Mouse (Mus musculus): ENCODE results near the gene Spocd1. TPM values are rescaled to one million over a fixed set of nuclear protein-coding genes. Genes with fewer than 3 reads are reported as not detected.

Gene Spocd1
- polyA plus RNA-seq, 2 experiments: 0.15 TPM; not detected in 1

DNA sequence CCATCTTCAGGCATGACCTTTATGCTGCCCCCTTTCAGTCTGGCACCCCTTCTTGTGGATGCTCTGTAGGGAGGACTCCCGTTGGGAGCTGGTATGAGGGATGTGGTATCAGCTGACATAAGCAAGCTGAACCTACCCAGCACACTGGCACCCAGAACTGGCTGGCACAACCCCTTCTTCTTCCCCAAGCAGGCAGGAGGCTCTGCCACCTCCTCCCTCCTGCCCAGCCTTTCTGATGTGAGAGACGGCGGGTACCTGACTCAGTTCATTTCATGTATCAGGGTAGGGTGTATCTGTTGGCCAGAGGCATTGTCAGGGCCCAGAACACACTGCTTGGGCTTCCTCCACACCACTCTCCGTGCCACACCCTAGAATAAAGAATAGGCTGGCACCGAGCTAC is 65.7 kb downstream of the Spocd1 start:
- ATAC-seq (ENCODE audit: low FRiP score, low read depth): no peak
- no peak overlapping the region for H3K9ac ChIP-seq (ENCODE audit: low read depth, low read length, severe bottlenecking)
- H3K4me1 ChIP-seq (ENCODE audit: control insufficient read depth, insufficient read depth, low read length): 0 out of 2 replicates have a peak, but pooled peaks cover 3% of the 10 kb centered on the region
- no peak for TF ChIP-seq POLR2A (IDR thresholded peaks at IDR 0.05; ENCODE audit: borderline replicate concordance, extremely low read depth, insufficient read depth, insufficient read length)
- no peaks in the 10 kb centered on the region for H3K27me3 ChIP-seq (ENCODE audit: control insufficient read depth, insufficient read depth, low read length)
- WGBS: 95% methylated on average over 5 of the region's 5 CpGs
- H3K27ac ChIP-seq (replicated peaks; ENCODE audit: low read depth, low read length): no peak overlapping the region
- H3K4me3 ChIP-seq (replicated peaks; ENCODE audit: low read length): no peak overlapping the region
- H3K36me3 ChIP-seq (ENCODE audit: control insufficient read depth, insufficient read depth, low read length): peaks cover 14% of the 10 kb centered on the region; the same call in 1 of the 2 replicates
- DNase-seq (ENCODE audit: low spot score): no peak
- H3K4me2 ChIP-seq (replicated peaks; ENCODE audit: low read depth, low read length, severe bottlenecking): no peak overlapping the region
- no peaks in the 10 kb centered on the region for H3K9me3 ChIP-seq (ENCODE audit: control insufficient read depth, low read length)

DNA sequence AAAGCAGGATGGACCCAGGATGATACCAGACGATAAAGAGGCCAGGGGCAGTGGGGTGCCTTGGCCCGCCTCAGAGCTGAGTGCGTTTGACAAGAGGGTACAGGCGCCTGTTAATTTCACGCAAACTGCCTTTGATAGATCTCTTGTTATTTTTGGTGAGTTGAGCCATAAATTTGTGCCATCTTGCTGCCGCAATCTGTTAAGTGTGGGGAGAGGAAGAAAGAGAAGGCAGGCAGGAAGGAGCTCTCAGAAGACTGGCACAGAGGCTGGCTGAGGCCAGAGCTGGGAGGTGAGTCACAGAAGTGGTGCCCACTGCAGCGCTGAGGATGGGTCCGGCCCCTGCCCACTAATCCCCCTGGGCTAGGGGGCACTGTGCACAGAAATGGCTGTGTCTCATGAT is 66.2 kb downstream of the Spocd1 start:
- Histone ChIP-seq H3K27ac (replicated peaks; ENCODE audit: low read depth, low read length) (no peak overlapping the region), H3K36me3 (ENCODE audit: control insufficient read depth, insufficient read depth, low read length) (peaks cover 14% of the 10 kb centered on the region; the same call in 1 of the 2 replicates), H3K4me2 (replicated peaks; ENCODE audit: low read depth, low read length, severe bottlenecking) (no peak overlapping the region), H3K9ac (ENCODE audit: low read depth, low read length, severe bottlenecking) (no peak overlapping the region), H3K27me3 (ENCODE audit: control insufficient read depth, insufficient read depth, low read length) (no peaks in the 10 kb centered on the region), H3K4me3 (replicated peaks; ENCODE audit: low read length) (no peak overlapping the region), H3K9me3 (ENCODE audit: control insufficient read depth, low read length) (no peaks in the 10 kb centered on the region), H3K4me1 (ENCODE audit: control insufficient read depth, insufficient read depth, low read length) (no peaks in the 10 kb centered on the region)
- no peak for TF ChIP-seq POLR2A (IDR thresholded peaks at IDR 0.05; ENCODE audit: borderline replicate concordance, extremely low read depth, insufficient read depth, insufficient read length)
- DNase-seq (ENCODE audit: low spot score) (no peak), ATAC-seq (ENCODE audit: low FRiP score, low read depth) (no peak)
- WGBS: 84% methylated on average over 6 of the region's 8 CpGs

DNA sequence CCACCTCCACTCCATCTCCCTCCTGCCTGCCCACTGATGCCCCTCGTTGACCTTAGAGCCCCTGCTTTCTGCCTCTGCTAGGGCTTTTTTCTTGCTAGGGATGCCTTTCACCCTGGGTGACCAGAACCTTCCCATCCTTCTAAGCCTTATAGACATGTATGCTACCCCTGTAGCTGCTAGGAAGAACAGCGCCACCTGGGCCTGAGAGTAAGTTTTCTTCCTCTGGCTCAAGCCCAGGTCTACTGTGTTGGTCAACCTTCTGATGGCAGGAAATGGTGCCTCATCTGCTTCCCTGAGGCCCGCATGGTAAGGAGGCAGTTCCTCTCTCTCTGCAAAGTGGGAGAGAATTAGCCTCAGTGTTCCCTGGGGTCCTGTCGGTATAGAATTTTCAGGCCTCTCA is 67.0 kb downstream of the Spocd1 start:
- Histone ChIP-seq H3K36me3 (ENCODE audit: control insufficient read depth, insufficient read depth, low read length) (peaks cover 14% of the 10 kb centered on the region; the same call in 1 of the 2 replicates), H3K4me2 (replicated peaks; ENCODE audit: low read depth, low read length, severe bottlenecking) (no peak overlapping the region), H3K9me3 (ENCODE audit: control insufficient read depth, low read length) (no peaks in the 10 kb centered on the region), H3K4me1 (ENCODE audit: control insufficient read depth, insufficient read depth, low read length) (0 out of 2 replicates have a peak, but pooled peaks cover 3% of the 10 kb centered on the region), H3K4me3 (replicated peaks; ENCODE audit: low read length) (no peak overlapping the region), H3K27ac (replicated peaks; ENCODE audit: low read depth, low read length) (no peak overlapping the region), H3K27me3 (ENCODE audit: control insufficient read depth, insufficient read depth, low read length) (no peaks in the 10 kb centered on the region), H3K9ac (ENCODE audit: low read depth, low read length, severe bottlenecking) (no peak overlapping the region)
- 87% methylated on average over 4 of the region's 4 CpGs for WGBS
- DNase-seq (ENCODE audit: low spot score): no peak
- no peak for TF ChIP-seq POLR2A (IDR thresholded peaks at IDR 0.05; ENCODE audit: borderline replicate concordance, extremely low read depth, insufficient read depth, insufficient read length)
- ATAC-seq (ENCODE audit: low FRiP score, low read depth): no peak

DNA sequence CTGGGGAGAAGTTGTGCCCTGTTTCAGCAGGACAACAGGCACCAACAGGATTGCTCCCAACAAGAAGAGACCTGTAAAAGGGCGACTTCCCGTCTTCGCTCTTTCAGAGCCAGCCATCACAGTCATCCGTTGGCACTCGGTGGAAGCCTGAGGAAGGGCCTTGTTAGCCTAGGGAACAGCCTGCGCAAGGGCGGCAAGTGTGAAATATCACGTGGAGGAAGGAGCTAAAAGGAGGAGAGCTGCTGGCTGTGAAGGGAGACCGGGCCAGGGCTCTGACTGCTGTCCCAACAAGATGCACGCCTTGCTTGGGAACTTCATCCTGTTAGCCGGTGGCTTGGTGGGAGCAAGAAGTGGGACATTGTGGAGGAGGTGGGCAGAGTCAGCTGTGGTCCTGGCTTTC is 69.1 kb downstream of the Spocd1 start:
- 46% methylated on average over 11 of the region's 11 CpGs for WGBS
- Histone ChIP-seq H3K27me3 (ENCODE audit: control insufficient read depth, insufficient read depth, low read length) (no peaks in the 10 kb centered on the region), H3K4me2 (replicated peaks; ENCODE audit: low read depth, low read length, severe bottlenecking) (no peak overlapping the region), H3K4me1 (ENCODE audit: control insufficient read depth, insufficient read depth, low read length) (peaks cover 14% of the 10 kb centered on the region), H3K9ac (ENCODE audit: low read depth, low read length, severe bottlenecking) (no peak overlapping the region), H3K9me3 (ENCODE audit: control insufficient read depth, low read length) (no peaks in the 10 kb centered on the region), H3K4me3 (replicated peaks; ENCODE audit: low read length) (no peak overlapping the region), H3K36me3 (ENCODE audit: control insufficient read depth, insufficient read depth, low read length) (peaks cover 2% of the 10 kb centered on the region; the same call in 1 of the 2 replicates), H3K27ac (replicated peaks; ENCODE audit: low read depth, low read length) (no peak overlapping the region)
- DNase-seq (ENCODE audit: low spot score) (no peak), ATAC-seq (ENCODE audit: low FRiP score, low read depth) (no peak)
- no peak for TF ChIP-seq POLR2A (IDR thresholded peaks at IDR 0.05; ENCODE audit: borderline replicate concordance, extremely low read depth, insufficient read depth, insufficient read length)

DNA sequence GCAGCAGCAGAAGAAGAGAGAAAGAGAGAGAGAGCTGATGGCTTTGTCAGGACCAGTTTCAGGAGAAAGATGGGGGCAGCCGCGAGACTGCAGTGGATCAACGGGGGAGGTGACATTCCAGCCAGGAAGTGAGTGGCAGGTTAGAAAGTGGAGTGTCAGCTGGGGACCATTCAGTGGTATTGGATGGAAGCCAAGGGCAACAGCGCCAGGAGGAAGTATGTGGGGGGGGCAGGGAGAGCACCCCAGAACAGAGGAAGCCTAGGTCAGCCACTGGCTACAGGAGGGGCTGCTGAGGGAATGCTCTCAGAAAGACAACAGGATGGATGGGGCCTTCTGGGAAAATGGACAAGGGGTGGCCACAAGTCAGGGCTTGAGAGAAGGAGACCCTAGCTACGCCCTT is 72.7 kb downstream of the Spocd1 start:
- Histone ChIP-seq H3K4me3 (replicated peaks; ENCODE audit: low read length) (no peak overlapping the region), H3K4me2 (replicated peaks; ENCODE audit: low read depth, low read length, severe bottlenecking) (no peak overlapping the region), H3K4me1 (ENCODE audit: control insufficient read depth, insufficient read depth, low read length) (peaks cover 17% of the 10 kb centered on the region), H3K27me3 (ENCODE audit: control insufficient read depth, insufficient read depth, low read length) (no peaks in the 10 kb centered on the region; the same call in 1 of the 2 replicates), H3K9me3 (ENCODE audit: control insufficient read depth, low read length) (no peaks in the 10 kb centered on the region), H3K27ac (replicated peaks; ENCODE audit: low read depth, low read length) (no peak overlapping the region), H3K36me3 (ENCODE audit: control insufficient read depth, insufficient read depth, low read length) (no peaks in the 10 kb centered on the region), H3K9ac (ENCODE audit: low read depth, low read length, severe bottlenecking) (no peak overlapping the region)
- no peak for TF ChIP-seq POLR2A (IDR thresholded peaks at IDR 0.05; ENCODE audit: borderline replicate concordance, extremely low read depth, insufficient read depth, insufficient read length)
- ATAC-seq (ENCODE audit: low FRiP score, low read depth): no peak
- DNase-seq (ENCODE audit: low spot score): no peak
- 36% methylated on average over 5 of the region's 5 CpGs for WGBS

DNA sequence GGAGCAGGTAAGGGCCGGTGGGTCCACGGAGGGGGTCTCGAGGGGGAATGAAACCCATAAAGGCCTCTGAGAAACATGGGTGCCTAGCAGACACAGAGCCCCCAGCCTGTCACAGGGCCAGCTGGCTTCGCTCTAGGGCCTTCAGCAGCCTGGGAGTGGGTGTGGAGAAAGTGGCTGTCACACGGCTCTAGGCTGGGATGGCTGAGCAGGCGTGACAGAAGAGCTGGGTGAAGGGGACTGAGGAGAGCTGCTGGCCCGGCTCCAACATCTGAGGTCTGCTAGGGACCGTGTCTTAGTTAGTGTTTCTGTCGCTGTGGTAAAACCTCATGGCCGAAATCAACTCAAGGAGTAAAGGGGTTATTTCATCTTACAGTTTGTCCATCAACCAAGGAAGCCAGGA is 73.1 kb downstream of the Spocd1 start:
- H3K4me1 ChIP-seq (ENCODE audit: control insufficient read depth, insufficient read depth, low read length): peaks cover 17% of the 10 kb centered on the region
- TF ChIP-seq POLR2A (IDR thresholded peaks at IDR 0.05; ENCODE audit: borderline replicate concordance, extremely low read depth, insufficient read depth, insufficient read length): no peak
- H3K27ac ChIP-seq (replicated peaks; ENCODE audit: low read depth, low read length): no peak overlapping the region
- H3K9ac ChIP-seq (ENCODE audit: low read depth, low read length, severe bottlenecking): no peak overlapping the region
- H3K36me3 ChIP-seq (ENCODE audit: control insufficient read depth, insufficient read depth, low read length): no peaks in the 10 kb centered on the region
- H3K4me2 ChIP-seq (replicated peaks; ENCODE audit: low read depth, low read length, severe bottlenecking): no peak overlapping the region
- no peak for DNase-seq (ENCODE audit: low spot score)
- no peaks in the 10 kb centered on the region; the same call in 1 of the 2 replicates for H3K27me3 ChIP-seq (ENCODE audit: control insufficient read depth, insufficient read depth, low read length)
- H3K4me3 ChIP-seq (replicated peaks; ENCODE audit: low read length): no peak overlapping the region
- WGBS: 64% methylated on average over 10 of the region's 10 CpGs
- H3K9me3 ChIP-seq (ENCODE audit: control insufficient read depth, low read length): no peaks in the 10 kb centered on the region
- no peak for ATAC-seq (ENCODE audit: low FRiP score, low read depth)
